Mouse (Mus musculus): ENCODE measurements around the gene Mark4. TPM values are rescaled to one million over a fixed set of nuclear protein-coding genes. Genes with fewer than 3 reads are reported as not detected.

Mark4 gene
- polyA plus RNA-seq, 1 experiment from 2014 or later: 3.8 TPM

GRCm38 (mm10) chr7:19427999-19428650 is 30.5 kb downstream of the Mark4 start:
- WGBS (ENCODE audit: insufficient replicate concordance): 77% methylated on average over 15 of the region's 15 CpGs
- ATAC-seq: no peak
- Histone ChIP-seq H3K4me3 (no peak overlapping the region), H3K27me3 (replicated peaks) (peaks cover 4% of the 10 kb centered on the region; the same call in 1 of the 2 replicates), H3K36me3 (peaks cover 79% of the 10 kb centered on the region), H3K27ac (no peak overlapping the region), H3K4me1 (no peaks in the 10 kb centered on the region), H3K9me3 (replicated peaks) (0 out of 2 replicates have a peak, but pooled peaks cover 3% of the 10 kb centered on the region), H3K9ac (no peak overlapping the region), H3K4me2 (no peak overlapping the region)

GRCm38 (mm10) chr7:19426888-19427287 is 31.7 kb downstream of the Mark4 start:
- no peak for ATAC-seq
- no peak overlapping the region for H3K27ac ChIP-seq
- H3K4me2 ChIP-seq: no peak overlapping the region
- H3K27me3 ChIP-seq (replicated peaks): peaks cover 16% of the 10 kb centered on the region
- WGBS (ENCODE audit: insufficient replicate concordance): 84% methylated on average over 6 of the region's 6 CpGs
- H3K4me1 ChIP-seq: no peaks in the 10 kb centered on the region
- H3K9ac ChIP-seq: no peak overlapping the region
- peaks cover 66% of the 10 kb centered on the region for H3K36me3 ChIP-seq
- H3K4me3 ChIP-seq: no peak overlapping the region
- no peaks in the 10 kb centered on the region for H3K9me3 ChIP-seq (replicated peaks)

- Histone ChIP-seq H3K9me3 (replicated peaks) (no peaks in the 10 kb centered on the region), H3K36me3 (peaks cover 61% of the 10 kb centered on the region), H3K4me1 (peaks cover 3% of the 10 kb centered on the region), H3K4me3 (no peak overlapping the region), H3K27ac (no peak overlapping the region), H3K27me3 (replicated peaks) (peaks cover 21% of the 10 kb centered on the region), H3K4me2 (no peak overlapping the region), H3K9ac (no peak overlapping the region)
- 70% methylated on average over 6 of the region's 6 CpGs for WGBS (ENCODE audit: insufficient replicate concordance)
- ATAC-seq: no peak
Measured at GRCm38 (mm10) chr7:19426349-19426748, 32.3 kb downstream of the Mark4 start.

- Histone ChIP-seq H3K9me3 (replicated peaks) (no peaks in the 10 kb centered on the region), H3K9ac (no peak overlapping the region), H3K27ac (no peak overlapping the region), H3K4me3 (no peak overlapping the region), H3K36me3 (peaks cover 40% of the 10 kb centered on the region), H3K4me2 (no peak overlapping the region), H3K27me3 (replicated peaks) (peaks cover 44% of the 10 kb centered on the region), H3K4me1 (peaks cover 19% of the 10 kb centered on the region)
- ATAC-seq: no peak
- WGBS (ENCODE audit: insufficient replicate concordance): 42% methylated on average over 4 of the region's 4 CpGs
Measured at GRCm38 (mm10) chr7:19424051-19424450, 34.6 kb downstream of the Mark4 start.

- Histone ChIP-seq H3K9ac (no peak overlapping the region), H3K4me1 (peaks cover 19% of the 10 kb centered on the region), H3K36me3 (peaks cover 30% of the 10 kb centered on the region), H3K27me3 (replicated peaks) (peaks cover 54% of the 10 kb centered on the region), H3K27ac (no peak overlapping the region), H3K9me3 (replicated peaks) (no peaks in the 10 kb centered on the region), H3K4me3 (no peak overlapping the region), H3K4me2 (no peak overlapping the region)
- ATAC-seq: no peak
- 81% methylated on average over 3 of the region's 3 CpGs for WGBS (ENCODE audit: insufficient replicate concordance)
Measured at GRCm38 (mm10) chr7:19423083-19423482, 35.5 kb downstream of the Mark4 start.

GRCm38 (mm10) chr7:19420821-19421636 is 37.6 kb downstream of the Mark4 start:
- Histone ChIP-seq H3K36me3 (peaks cover 11% of the 10 kb centered on the region), H3K27ac (no peak overlapping the region), H3K4me3 (peak overlapping the region; percentile 29), H3K9ac (no peak overlapping the region), H3K4me2 (peak overlapping the region; percentile 60), H3K4me1 (peaks cover 19% of the 10 kb centered on the region), H3K9me3 (replicated peaks) (no peaks in the 10 kb centered on the region), H3K27me3 (replicated peaks) (peaks cover 75% of the 10 kb centered on the region)
- ATAC-seq: peak; percentile 91
- 12% methylated on average over 43 of the region's 43 CpGs for WGBS (ENCODE audit: insufficient replicate concordance)

GRCm38 (mm10) chr7:19420121-19420520 is 38.5 kb downstream of the Mark4 start:
- H3K27ac ChIP-seq: no peak overlapping the region
- H3K9me3 ChIP-seq (replicated peaks): no peaks in the 10 kb centered on the region
- peak overlapping the region; percentile 27; the same call in 1 of the 2 replicates for H3K4me2 ChIP-seq
- WGBS (ENCODE audit: insufficient replicate concordance): 7% methylated on average over 28 of the region's 28 CpGs
- H3K9ac ChIP-seq: no peak overlapping the region
- peaks cover 84% of the 10 kb centered on the region for H3K27me3 ChIP-seq (replicated peaks)
- peak overlapping the region; percentile 7; the same call in 1 of the 2 replicates for H3K4me3 ChIP-seq
- peaks cover 19% of the 10 kb centered on the region for H3K4me1 ChIP-seq
- peaks cover 2% of the 10 kb centered on the region; the same call in 1 of the 2 replicates for H3K36me3 ChIP-seq
- ATAC-seq: no peak

GRCm38 (mm10) chr7:19416590-19416989 is 42.0 kb downstream of the Mark4 start:
- Histone ChIP-seq H3K27me3 (replicated peaks) (peaks cover 84% of the 10 kb centered on the region), H3K9ac (no peak overlapping the region), H3K9me3 (replicated peaks) (peaks cover 6% of the 10 kb centered on the region; the same call in 1 of the 2 replicates), H3K4me2 (no peak overlapping the region), H3K36me3 (no peaks in the 10 kb centered on the region), H3K27ac (no peak overlapping the region), H3K4me3 (no peak overlapping the region), H3K4me1 (peaks cover 18% of the 10 kb centered on the region)
- ATAC-seq: no peak
- 35% methylated on average over 15 of the region's 15 CpGs for WGBS (ENCODE audit: insufficient replicate concordance)

- H3K4me2 ChIP-seq: no peak overlapping the region
- WGBS (ENCODE audit: insufficient replicate concordance): 64% methylated on average over 3 of the region's 3 CpGs
- H3K27ac ChIP-seq: no peak overlapping the region
- no peaks in the 10 kb centered on the region for H3K4me1 ChIP-seq
- H3K4me3 ChIP-seq: no peak overlapping the region
- no peak overlapping the region for H3K9ac ChIP-seq
- ATAC-seq: no peak
- H3K27me3 ChIP-seq (replicated peaks): peaks cover 70% of the 10 kb centered on the region
- no peaks in the 10 kb centered on the region for H3K36me3 ChIP-seq
- H3K9me3 ChIP-seq (replicated peaks): peaks cover 6% of the 10 kb centered on the region; the same call in 1 of the 2 replicates
Measured at GRCm38 (mm10) chr7:19413525-19413924, 45.1 kb downstream of the Mark4 start.

GRCm38 (mm10) chr7:19411783-19412182 is 46.8 kb downstream of the Mark4 start:
- Histone ChIP-seq H3K4me2 (no peak overlapping the region), H3K4me1 (no peaks in the 10 kb centered on the region), H3K36me3 (no peaks in the 10 kb centered on the region), H3K9me3 (replicated peaks) (peaks cover 6% of the 10 kb centered on the region; the same call in 1 of the 2 replicates), H3K27ac (no peak overlapping the region), H3K27me3 (replicated peaks) (peaks cover 54% of the 10 kb centered on the region), H3K9ac (no peak overlapping the region), H3K4me3 (no peak overlapping the region)
- WGBS (ENCODE audit: insufficient replicate concordance): 64% methylated on average over 5 of the region's 5 CpGs
- ATAC-seq: no peak

- no peak for ATAC-seq
- no peak overlapping the region for H3K4me2 ChIP-seq
- H3K27me3 ChIP-seq (replicated peaks): peaks cover 54% of the 10 kb centered on the region
- WGBS (ENCODE audit: insufficient replicate concordance): 62% methylated on average over 11 of the region's 11 CpGs
- H3K9me3 ChIP-seq (replicated peaks): peaks cover 6% of the 10 kb centered on the region; the same call in 1 of the 2 replicates
- peaks cover 2% of the 10 kb centered on the region; the same call in 1 of the 2 replicates for H3K4me1 ChIP-seq
- no peak overlapping the region for H3K4me3 ChIP-seq
- H3K36me3 ChIP-seq: no peaks in the 10 kb centered on the region
- no peak overlapping the region for H3K27ac ChIP-seq
- H3K9ac ChIP-seq: no peak overlapping the region
Measured at GRCm38 (mm10) chr7:19410766-19411344, 47.8 kb downstream of the Mark4 start.

- ATAC-seq: no peak
- H3K36me3 ChIP-seq: no peaks in the 10 kb centered on the region
- peaks cover 6% of the 10 kb centered on the region; the same call in 1 of the 2 replicates for H3K9me3 ChIP-seq (replicated peaks)
- peaks cover 6% of the 10 kb centered on the region; the same call in 1 of the 2 replicates for H3K4me1 ChIP-seq
- no peak overlapping the region for H3K4me3 ChIP-seq
- peaks cover 49% of the 10 kb centered on the region for H3K27me3 ChIP-seq (replicated peaks)
- no peak overlapping the region for H3K4me2 ChIP-seq
- WGBS (ENCODE audit: insufficient replicate concordance): 44% methylated on average over 6 of the region's 6 CpGs
- no peak overlapping the region for H3K27ac ChIP-seq
- H3K9ac ChIP-seq: no peak overlapping the region
Measured at GRCm38 (mm10) chr7:19409753-19410152, 48.9 kb downstream of the Mark4 start.
